Mouse (Mus musculus): ENCODE results near the gene Apom. TPM values are rescaled to one million over a fixed set of nuclear protein-coding genes. Genes with fewer than 3 reads are reported as not detected.
A peak's percentile ranks its signal among the peaks of the same experiment; 100 is the strongest.

Apom gene
- polyA plus RNA-seq, 1 experiment from 2014 or later = 0.67 TPM

DNA sequence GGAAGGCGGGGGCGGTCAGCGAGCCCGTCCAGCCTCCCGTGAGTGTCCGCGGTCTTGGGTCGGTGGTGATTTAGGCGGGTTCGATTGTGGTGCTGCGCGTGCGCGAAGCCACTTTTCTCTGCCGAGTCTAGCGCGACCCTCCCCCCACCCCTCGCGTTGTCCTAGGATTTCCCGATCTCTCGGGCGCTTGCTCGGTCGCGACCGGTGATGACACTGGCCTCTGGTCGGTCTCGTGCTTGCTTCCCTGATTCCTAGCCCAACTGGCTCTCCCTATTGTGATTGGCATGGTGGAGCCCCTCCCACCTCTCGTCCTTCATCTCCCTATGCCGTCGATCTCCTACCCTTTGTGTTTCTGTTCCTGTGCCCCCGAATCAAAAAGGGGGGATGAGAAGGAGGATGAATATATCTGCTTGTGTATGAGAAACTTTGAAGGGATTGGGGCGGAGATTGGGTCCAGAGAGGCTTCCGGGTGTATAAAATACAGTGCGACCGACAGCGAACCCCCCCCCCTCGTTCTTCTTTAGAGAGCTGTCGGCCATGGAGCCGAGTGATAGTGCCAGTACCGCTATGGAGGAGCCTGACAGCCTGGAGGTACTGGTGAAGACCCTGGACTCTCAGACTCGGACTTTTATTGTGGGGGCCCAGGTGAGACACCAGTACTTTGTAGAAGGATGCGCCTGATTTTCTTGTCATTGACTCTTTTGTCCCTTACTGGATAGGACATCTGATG lies 3.9 kb upstream of the Apom start:
- Histone ChIP-seq H3K27me3 (ENCODE audit: insufficient read depth, low read length) (no peaks in the 10 kb centered on the region), H3K36me3 (ENCODE audit: insufficient read depth) (peaks cover 32% of the 10 kb centered on the region), H3K4me3 (ENCODE audit: low read depth, low read length) (peak overlapping the region; percentile 77), H3K4me1 (ENCODE audit: insufficient read depth) (peaks cover 8% of the 10 kb centered on the region), H3K9me3 (ENCODE audit: low read depth, low read length) (no peaks in the 10 kb centered on the region), H3K4me2 (peak overlapping the region; percentile 85), H3K27ac (ENCODE audit: low read depth) (peak overlapping the region; percentile 95), H3K9ac (peak overlapping the region; percentile 86)
- peak; percentile 62 for ATAC-seq (ENCODE audit: insufficient read depth)
- no peak for TF ChIP-seq CTCF (IDR thresholded peaks at IDR 0.05; ENCODE audit: low read depth)
- under 1% methylated on average over 39 of the region's 43 CpGs for WGBS
- peak; percentile 15 for DNase-seq

DNA sequence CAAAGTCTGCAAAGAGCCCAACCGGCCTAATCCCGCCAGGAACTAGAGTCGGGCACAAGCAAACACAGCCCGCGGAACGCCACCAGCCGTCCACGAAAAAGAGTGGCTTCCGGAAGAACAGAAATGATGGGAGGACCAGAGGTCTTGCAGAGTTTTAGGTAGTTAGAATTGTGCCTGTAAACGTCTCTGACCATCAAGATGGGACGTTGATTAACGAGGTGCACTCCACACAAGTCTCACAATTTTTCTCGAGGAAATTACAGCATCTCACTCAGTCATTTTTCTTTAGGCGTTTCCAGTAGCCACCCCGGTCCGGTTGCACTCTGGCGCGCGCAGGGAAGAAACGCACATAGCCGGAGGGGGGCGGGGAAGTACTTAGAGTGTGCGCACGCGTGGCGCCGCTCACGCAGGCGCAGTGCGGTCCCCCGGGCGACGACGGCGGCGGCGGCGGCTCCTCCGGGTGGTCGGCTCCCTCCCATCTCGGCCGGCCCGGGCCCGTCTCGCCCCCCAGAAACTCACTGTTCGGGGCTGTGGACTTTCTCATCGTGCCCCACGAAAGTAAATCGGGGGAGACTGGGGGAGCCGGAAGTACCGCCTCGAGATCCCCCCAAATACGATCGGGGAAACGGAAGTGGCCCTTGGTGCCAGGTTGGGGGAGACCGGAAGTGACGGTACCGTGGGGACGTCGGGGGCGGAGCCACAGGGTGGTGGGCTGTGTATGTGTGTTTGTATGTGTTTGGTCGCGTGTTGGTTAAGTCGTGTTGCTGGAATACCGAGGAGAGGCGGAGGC lies 3.1 kb upstream of the Apom start, which contains the start of gene Bag6:
Gene Bag6 (plus strand): TSS at position 378 of the 790 bp plus-strand sequence.
- Histone ChIP-seq H3K9me3 (ENCODE audit: low read depth, low read length) (no peaks in the 10 kb centered on the region), H3K4me1 (ENCODE audit: insufficient read depth) (peaks cover 8% of the 10 kb centered on the region), H3K36me3 (ENCODE audit: insufficient read depth) (peaks cover 27% of the 10 kb centered on the region), H3K4me2 (peak within 1 kb of the TSS; percentile 85), H3K27me3 (ENCODE audit: insufficient read depth, low read length) (no peaks in the 10 kb centered on the region), H3K9ac (peak within 1 kb of the TSS; percentile 86), H3K27ac (ENCODE audit: low read depth) (peak within 1 kb of the TSS; percentile 95), H3K4me3 (ENCODE audit: low read depth, low read length) (peak within 1 kb of the TSS; percentile 77)
- TF ChIP-seq CTCF (IDR thresholded peaks at IDR 0.05; ENCODE audit: low read depth) = 0 out of 2 replicates have a peak, but pooled peaks have one; percentile 18
- DNase-seq (peak; percentile 97), ATAC-seq (ENCODE audit: insufficient read depth) (peak; percentile 94)
- WGBS = under 1% methylated on average over 66 of the region's 66 CpGs

DNA sequence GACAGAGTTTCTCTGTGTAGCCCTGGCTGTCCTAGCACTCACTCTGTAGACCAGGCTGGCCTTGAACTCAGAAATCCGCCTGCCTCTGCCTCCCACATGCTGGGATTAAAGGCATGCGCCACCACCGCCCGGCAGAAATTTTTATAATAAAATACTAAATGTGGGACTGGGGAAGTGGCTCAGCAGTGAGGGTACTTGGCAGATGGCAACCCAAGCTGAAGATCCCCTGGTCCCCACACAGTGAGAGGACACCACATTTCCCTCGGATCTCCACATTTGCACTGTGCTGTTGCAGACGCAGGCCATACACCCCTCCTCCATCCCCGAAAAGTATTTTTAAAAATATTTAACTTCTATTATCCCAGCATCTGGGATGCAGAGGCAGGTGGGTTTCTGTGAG lies 1.7 kb upstream of the Apom start:
- Histone ChIP-seq H3K4me2 (no peak overlapping the region), H3K27me3 (ENCODE audit: insufficient read depth, low read length) (no peaks in the 10 kb centered on the region), H3K36me3 (ENCODE audit: insufficient read depth) (peaks cover 22% of the 10 kb centered on the region), H3K9ac (no peak overlapping the region), H3K4me1 (ENCODE audit: insufficient read depth) (peaks cover 8% of the 10 kb centered on the region), H3K4me3 (ENCODE audit: low read depth, low read length) (no peak overlapping the region), H3K9me3 (ENCODE audit: low read depth, low read length) (no peaks in the 10 kb centered on the region), H3K27ac (ENCODE audit: low read depth) (no peak overlapping the region)
- ATAC-seq (ENCODE audit: insufficient read depth) (no peak), DNase-seq (no peak)
- no peak for TF ChIP-seq CTCF (IDR thresholded peaks at IDR 0.05; ENCODE audit: low read depth)
- WGBS = 91% methylated on average over 7 of the region's 7 CpGs

DNA sequence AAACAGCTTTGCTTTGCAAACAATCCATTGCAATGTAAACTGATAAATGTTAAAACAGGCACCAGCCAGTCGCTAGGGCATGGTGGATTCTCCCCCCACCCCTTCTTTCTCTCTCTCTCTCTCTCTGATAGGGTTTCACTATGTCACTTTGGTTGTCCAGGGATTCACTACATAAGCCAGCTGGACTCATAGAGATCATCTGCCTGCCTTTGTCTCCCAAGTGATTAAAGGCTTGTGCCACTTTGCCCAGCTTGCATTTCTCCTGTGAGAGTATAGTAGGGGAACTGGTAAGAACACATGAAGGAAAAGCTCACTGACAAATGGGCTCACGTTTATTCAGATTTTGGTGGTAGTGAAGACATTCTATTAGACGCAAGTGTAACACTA lies 317 bp upstream of the Apom start:
- DNase-seq (no peak), ATAC-seq (ENCODE audit: insufficient read depth) (no peak)
- H3K9ac ChIP-seq = no peak overlapping the region
- H3K9me3 ChIP-seq (ENCODE audit: low read depth, low read length) = no peaks in the 10 kb centered on the region
- no peak overlapping the region for H3K4me2 ChIP-seq
- no peak for TF ChIP-seq CTCF (IDR thresholded peaks at IDR 0.05; ENCODE audit: low read depth)
- H3K36me3 ChIP-seq (ENCODE audit: insufficient read depth) = 0 out of 2 replicates have a peak, but pooled peaks cover 15% of the 10 kb centered on the region
- WGBS = 60% methylated on average over 3 of the region's 3 CpGs
- H3K4me3 ChIP-seq (ENCODE audit: low read depth, low read length) = no peak overlapping the region
- peaks cover 5% of the 10 kb centered on the region for H3K4me1 ChIP-seq (ENCODE audit: insufficient read depth)
- H3K27ac ChIP-seq (ENCODE audit: low read depth) = no peak overlapping the region
- no peaks in the 10 kb centered on the region for H3K27me3 ChIP-seq (ENCODE audit: insufficient read depth, low read length)

DNA sequence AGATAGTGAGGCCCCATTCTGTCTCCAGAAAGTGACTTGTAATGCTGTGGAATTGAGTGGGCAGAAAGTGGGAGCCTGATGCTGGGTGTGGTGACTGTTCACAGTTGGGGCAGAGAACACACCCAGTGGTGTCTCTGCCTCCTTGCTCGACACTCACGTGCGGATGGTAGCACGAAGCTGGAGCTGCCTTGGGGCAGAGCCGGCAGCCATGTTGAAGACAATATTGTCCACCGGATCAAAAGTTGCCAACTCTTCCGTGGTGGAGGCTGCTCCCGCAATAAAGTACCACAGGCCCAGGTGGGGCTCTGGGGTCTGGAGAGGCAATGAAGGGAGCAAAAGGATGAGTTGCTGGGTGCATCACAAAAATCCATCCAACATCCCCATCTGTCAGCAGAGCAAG lies 812 bp downstream of the Apom start:
- H3K4me2 ChIP-seq = no peak overlapping the region
- no peak overlapping the region for H3K4me3 ChIP-seq (ENCODE audit: low read depth, low read length)
- no peaks in the 10 kb centered on the region; the same call in 1 of the 2 replicates for H3K4me1 ChIP-seq (ENCODE audit: insufficient read depth)
- no peak for TF ChIP-seq CTCF (IDR thresholded peaks at IDR 0.05; ENCODE audit: low read depth)
- no peak overlapping the region for H3K27ac ChIP-seq (ENCODE audit: low read depth)
- no peak overlapping the region for H3K9ac ChIP-seq
- 0 out of 2 replicates have a peak, but pooled peaks cover 15% of the 10 kb centered on the region for H3K36me3 ChIP-seq (ENCODE audit: insufficient read depth)
- H3K9me3 ChIP-seq (ENCODE audit: low read depth, low read length) = no peaks in the 10 kb centered on the region
- ATAC-seq (ENCODE audit: insufficient read depth) = no peak
- WGBS = 86% methylated on average over 8 of the region's 8 CpGs
- no peak for DNase-seq
- H3K27me3 ChIP-seq (ENCODE audit: insufficient read depth, low read length) = no peaks in the 10 kb centered on the region

DNA sequence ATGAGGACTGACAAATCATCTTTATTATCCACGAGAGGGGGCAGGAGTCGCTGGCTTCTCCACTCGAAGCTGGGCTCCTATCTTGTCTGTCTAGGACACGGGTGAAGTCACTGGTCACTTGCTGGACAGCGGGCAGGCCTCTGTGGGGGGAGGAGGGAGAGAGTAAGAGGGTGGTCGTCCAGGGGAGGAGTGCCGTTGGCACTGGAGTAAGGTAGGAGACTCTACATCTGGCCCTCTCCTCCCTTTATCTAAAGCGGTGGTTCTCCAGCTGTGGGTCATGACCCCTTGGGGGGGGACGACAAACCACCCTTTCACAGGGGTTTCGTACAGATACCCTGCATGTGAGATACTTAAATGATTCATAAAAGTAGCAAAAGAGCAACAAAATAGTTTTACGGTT lies 2.9 kb downstream of the Apom start:
- Histone ChIP-seq H3K4me2 (no peak overlapping the region), H3K4me1 (ENCODE audit: insufficient read depth) (no peaks in the 10 kb centered on the region; the same call in 1 of the 2 replicates), H3K9me3 (ENCODE audit: low read depth, low read length) (no peaks in the 10 kb centered on the region), H3K27me3 (ENCODE audit: insufficient read depth, low read length) (no peaks in the 10 kb centered on the region), H3K4me3 (ENCODE audit: low read depth, low read length) (no peak overlapping the region), H3K27ac (ENCODE audit: low read depth) (no peak overlapping the region), H3K36me3 (ENCODE audit: insufficient read depth) (peaks cover 21% of the 10 kb centered on the region; the same call in 1 of the 2 replicates), H3K9ac (no peak overlapping the region)
- 52% methylated on average over 11 of the region's 11 CpGs for WGBS
- DNase-seq = no peak
- ATAC-seq (ENCODE audit: insufficient read depth) = no peak
- TF ChIP-seq CTCF (IDR thresholded peaks at IDR 0.05; ENCODE audit: low read depth) = no peak

DNA sequence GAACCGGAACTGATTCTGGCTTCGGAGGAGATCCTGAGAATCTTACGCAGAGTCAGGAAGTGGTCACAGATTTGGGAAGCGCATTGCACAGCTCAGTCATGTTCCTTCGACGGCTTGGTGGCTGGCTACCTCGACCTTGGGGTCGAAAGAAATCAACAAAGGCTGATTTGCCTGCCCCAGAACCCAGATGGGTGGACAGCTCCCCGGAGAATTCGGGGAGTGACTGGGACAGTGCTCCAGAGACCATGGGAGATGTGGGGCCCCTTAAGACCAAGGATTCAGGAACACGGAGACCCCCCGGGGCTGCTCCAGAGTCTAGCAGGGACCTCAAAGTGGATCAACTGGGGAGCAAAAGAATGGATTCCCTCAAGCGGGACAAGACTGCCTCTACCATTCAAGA lies 4.8 kb downstream of the Apom start:
- H3K4me1 ChIP-seq (ENCODE audit: insufficient read depth) = no peaks in the 10 kb centered on the region; the same call in 1 of the 2 replicates
- no peak for TF ChIP-seq CTCF (IDR thresholded peaks at IDR 0.05; ENCODE audit: low read depth)
- ATAC-seq (ENCODE audit: insufficient read depth) (no peak), DNase-seq (no peak)
- H3K4me2 ChIP-seq = peak overlapping the region; percentile 79
- 52% methylated on average over 13 of the region's 13 CpGs for WGBS
- no peak overlapping the region for H3K27ac ChIP-seq (ENCODE audit: low read depth)
- H3K4me3 ChIP-seq (ENCODE audit: low read depth, low read length) = peak overlapping the region; percentile 48
- peaks cover 27% of the 10 kb centered on the region; the same call in 1 of the 2 replicates for H3K36me3 ChIP-seq (ENCODE audit: insufficient read depth)
- no peaks in the 10 kb centered on the region for H3K9me3 ChIP-seq (ENCODE audit: low read depth, low read length)
- peak overlapping the region; percentile 74 for H3K9ac ChIP-seq
- no peaks in the 10 kb centered on the region for H3K27me3 ChIP-seq (ENCODE audit: insufficient read depth, low read length)

Measured in lung, embryonic 14.5 days (tissue).